8 mouse cellular contexts compared by ENCODE assay signal in the genomic region with DNA sequence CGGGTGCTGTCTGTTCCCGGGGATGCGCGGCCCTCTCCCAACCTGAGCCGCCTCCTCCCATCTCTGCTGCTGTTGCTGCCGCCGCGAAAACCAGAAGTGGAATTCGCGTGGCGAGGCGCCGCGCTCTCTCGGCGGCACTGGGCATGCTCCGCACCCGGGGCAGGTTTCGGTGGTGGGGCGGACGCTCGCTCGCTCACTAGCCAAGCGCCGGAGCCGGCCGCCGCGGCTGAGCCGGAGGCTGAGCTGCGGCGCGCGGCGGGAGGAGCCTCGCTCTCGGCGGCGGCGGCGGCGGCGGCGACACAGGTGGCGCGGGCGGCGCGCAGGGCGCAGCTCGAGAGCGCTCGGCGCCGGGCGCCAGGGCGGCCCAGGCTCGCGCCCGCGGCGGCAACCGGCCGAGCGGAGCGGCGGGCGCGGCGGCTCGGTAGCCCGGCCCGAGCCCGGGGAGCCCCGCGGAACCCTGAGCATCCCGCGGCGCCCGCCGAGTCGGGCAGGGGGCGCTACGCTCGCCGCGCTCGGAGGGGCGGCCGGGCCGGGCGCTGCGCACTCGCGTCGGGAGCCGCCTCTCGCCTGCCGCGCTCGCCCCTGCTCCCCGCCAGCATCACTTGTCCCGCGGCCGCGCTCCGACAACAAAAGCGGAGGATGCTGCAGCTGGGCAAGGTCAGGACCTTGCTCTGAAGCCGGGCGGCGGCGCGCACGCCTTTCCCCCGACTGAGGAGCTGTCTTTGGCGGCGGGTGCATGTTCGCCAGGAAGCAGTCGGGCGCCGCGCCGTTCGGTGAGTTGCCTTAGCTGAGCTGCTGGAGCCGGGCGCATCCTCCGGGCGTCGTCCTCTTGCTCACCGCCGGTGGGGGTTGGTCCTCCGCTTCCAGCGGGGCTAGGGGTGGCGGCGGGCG. TPM values are rescaled to one million over a fixed set of nuclear protein-coding genes. Genes with fewer than 3 reads are reported as not detected.
A peak's percentile ranks its signal among the peaks of the same experiment; 100 is the strongest.
DNase-seq lines count a peak whose midpoint lies in the region; ATAC-seq and TF ChIP-seq lines count a peak whose summit lies in the region.

A gene (plus strand): TSS at position 203 of the 891 bp plus-strand sequence.

- 5% methylated on average over 128 of the region's 136 CpGs for WGBS in cerebellum, adult 2 months
- under 1% methylated on average over 98 of the region's 136 CpGs for WGBS in forebrain, postnatal 0 days
- under 1% methylated on average over 119 of the region's 136 CpGs for WGBS in intestine, embryonic 16.5 days
- WGBS in small intestine, adult 2 months, result 5% methylated on average over 136 of the region's 136 CpGs

- peaks cover 4% of the 10 kb centered on the region; the same call in 1 of the 2 replicates for H3K4me1 ChIP-seq in cerebellum, adult 2 months (ENCODE audit: control insufficient read depth, insufficient read depth, low read length)
- peaks cover 3% of the 10 kb centered on the region; the same call in 1 of the 2 replicates for H3K4me1 ChIP-seq in forebrain, postnatal 0 days (ENCODE audit: insufficient read depth)
- peaks cover 2% of the 10 kb centered on the region; the same call in 1 of the 2 replicates for H3K4me1 ChIP-seq in intestine, embryonic 16.5 days (ENCODE audit: control insufficient read depth, insufficient read depth, low read length)
- H3K4me1 ChIP-seq in small intestine, adult 2 months (ENCODE audit: control insufficient read depth, insufficient read depth, insufficient read length, low read length), result 0 out of 2 replicates have a peak, but pooled peaks cover 3% of the 10 kb centered on the region

- intact Hi-C loops in left cerebral cortex, postnatal 14 days (cut with DNase I), result loop anchor here (5.0 to 10.0 kb wide), 3 partner anchors 240 to 1092 kb away; no protein-coding TSS in a partner anchor

- peak; percentile 87 for ATAC-seq in forebrain, postnatal 0 days
- ATAC-seq in intestine, embryonic 16.5 days, result peak; percentile 88
- peak; percentile 57 for ATAC-seq in megakaryocyte progenitor cell, adult 5-6 weeks (replicated peaks; ENCODE audit: poor library complexity)

- H3K4me2 ChIP-seq in forebrain, postnatal 0 days (ENCODE audit: low read depth), result peak within 1 kb of the TSS; percentile 60
- peak within 1 kb of the TSS; percentile 99 for H3K4me2 ChIP-seq in intestine, embryonic 16.5 days (ENCODE audit: low read depth, low read length)

- peak; percentile 23 to 25 for DNase-seq in adrenal gland, adult 18-20 months (ENCODE audit: low spot score in 2 of 2)
- DNase-seq in cerebellum, adult 2 months, result peak; percentile 89 to 92
- peak; percentile 91 for DNase-seq in forebrain, postnatal 0 days
- DNase-seq in left cerebral cortex, postnatal 14 days (ENCODE audit: low spot score in 2 of 2), result peak; percentile 88 to 89
- no peak for DNase-seq in MN1 (ENCODE audit: low spot score)

- peak within 1 kb of the TSS; percentile 83 for H3K27ac ChIP-seq in cerebellum, adult 2 months (ENCODE audit: insufficient read depth, low read length)
- H3K27ac ChIP-seq in forebrain, postnatal 0 days (ENCODE audit: low read depth, low read length), result peak within 1 kb of the TSS; percentile 99
- H3K27ac ChIP-seq in intestine, embryonic 16.5 days (ENCODE audit: low read length), result no peak within 1 kb of the TSS
- H3K27ac ChIP-seq in small intestine, adult 2 months (ENCODE audit: insufficient read depth, low read depth, low read length), result no peak within 1 kb of the TSS

- no peaks in the 10 kb centered on the region for H3K36me3 ChIP-seq in forebrain, postnatal 0 days (ENCODE audit: insufficient read depth)
- H3K36me3 ChIP-seq in intestine, embryonic 16.5 days (ENCODE audit: control insufficient read depth, insufficient read depth, low read length), result no peaks in the 10 kb centered on the region
- H3K36me3 ChIP-seq in small intestine, adult 2 months (ENCODE audit: control insufficient read depth, insufficient read depth, low read length), result no peaks in the 10 kb centered on the region

- H3K27me3 ChIP-seq in cerebellum, adult 2 months (ENCODE audit: control insufficient read depth, insufficient read depth, low read length), result no peaks in the 10 kb centered on the region
- no peaks in the 10 kb centered on the region for H3K27me3 ChIP-seq in forebrain, postnatal 0 days (ENCODE audit: insufficient read depth, low read length)
- H3K27me3 ChIP-seq in intestine, embryonic 16.5 days (replicated peaks; ENCODE audit: control insufficient read depth, insufficient read depth, low read length), result peaks cover 10% of the 10 kb centered on the region
- peaks cover 13% of the 10 kb centered on the region for H3K27me3 ChIP-seq in small intestine, adult 2 months (ENCODE audit: control insufficient read depth, insufficient read depth, low read length)

- no peaks in the 10 kb centered on the region for H3K9me3 ChIP-seq in forebrain, postnatal 0 days (ENCODE audit: low read length)
- no peaks in the 10 kb centered on the region for H3K9me3 ChIP-seq in intestine, embryonic 16.5 days (ENCODE audit: control insufficient read depth, low read length)

- peak; percentile 37 for TF ChIP-seq POLR2A in cerebellum, adult 2 months (IDR thresholded peaks at IDR 0.05; ENCODE audit: borderline replicate concordance, insufficient read depth, low read length)
- TF ChIP-seq POLR2A in small intestine, adult 2 months (IDR thresholded peaks at IDR 0.05; ENCODE audit: low read depth, low read length), result no peak

- peak within 1 kb of the TSS; percentile 94 for H3K9ac ChIP-seq in forebrain, postnatal 0 days
- peak within 1 kb of the TSS; percentile 58 for H3K9ac ChIP-seq in intestine, embryonic 16.5 days (ENCODE audit: low read depth, low read length)

- peak within 1 kb of the TSS; percentile 94 for H3K4me3 ChIP-seq in cerebellum, adult 2 months (replicated peaks; ENCODE audit: insufficient read depth, low read depth, low read length)
- peak within 1 kb of the TSS; percentile 85 for H3K4me3 ChIP-seq in forebrain, postnatal 0 days (ENCODE audit: low read depth, low read length)
- peak within 1 kb of the TSS; percentile 67 for H3K4me3 ChIP-seq in intestine, embryonic 16.5 days (ENCODE audit: low read length)
- H3K4me3 ChIP-seq in small intestine, adult 2 months (ENCODE audit: low read depth, low read length), result peak within 1 kb of the TSS; percentile 62

- no peak for TF ChIP-seq CTCF in cerebellum, adult 2 months (IDR thresholded peaks at IDR 0.05; ENCODE audit: borderline replicate concordance, insufficient read depth, low read depth, low read length)
- no peak for TF ChIP-seq CTCF in forebrain, postnatal 0 days (IDR thresholded peaks at IDR 0.05; ENCODE audit: low read depth)
- no peak for TF ChIP-seq CTCF in small intestine, adult 2 months (IDR thresholded peaks at IDR 0.05; ENCODE audit: extremely low read depth, insufficient read length, insufficient replicate concordance, low read depth, low read length)

RNA-seq across cellular contexts. Expression of the gene that starts here (rescaled TPM):
- total RNA-seq in adrenal gland, adult 18-20 months (2021), result 1 to 10 TPM; 2.9 to 3.1 TPM
- 87.7 and 92.0 TPM in 2 replicates for polyA plus RNA-seq in cerebellum, adult 2 months (2012; rRNA removed)
- 130 and 134 TPM in 2 replicates for total RNA-seq in forebrain, postnatal 0 days (2014; rRNA removed)
- polyA plus RNA-seq in forebrain, postnatal 0 days (2015; fragmentation: Nextera tagmentation; extraction: Ambion mirVana), result 62.1 and 73.6 TPM in 2 replicates
- 1.3 and 1.5 TPM in 2 replicates for polyA plus RNA-seq in intestine, embryonic 16.5 days (2015; fragmentation: Nextera tagmentation; extraction: Ambion mirVana)
- total RNA-seq in left cerebral cortex, postnatal 14 days (2021), result 100 to 1,000 TPM; 268 to 276 TPM
- 0.05 and 0.10 TPM in 2 replicates for total RNA-seq in megakaryocyte progenitor cell, adult 5-6 weeks (2015)
- total RNA-seq in megakaryocyte progenitor cell, adult 5-6 weeks (2017), result 0.78 TPM in 1 of 2 replicates, not detected in the other
- 1.3 and 1.9 TPM in 2 replicates for polyA plus RNA-seq in small intestine, adult 2 months (2012; rRNA removed)

Comparison
In these comparisons a context has a peak if more than half of its experiments do, and no peak if none do; other contexts are left out.
1. RNA of the gene that starts here (total RNA-seq): 268 to 276 TPM in left cerebral cortex, postnatal 14 days and 130 to 134 TPM in forebrain, postnatal 0 days; 2.9 to 3.1 TPM in adrenal gland, adult 18-20 months and 0.05 to 0.78 TPM in megakaryocyte progenitor cell, adult 5-6 weeks; every median in the first group is over 10 times any median in the second.
2. RNA of the gene that starts here (polyA plus RNA-seq): 87.7 to 92.0 TPM in cerebellum, adult 2 months and 62.1 to 73.6 TPM in forebrain, postnatal 0 days; 1.3 to 1.9 TPM in small intestine, adult 2 months and 1.3 to 1.5 TPM in intestine, embryonic 16.5 days; every median in the first group is over 10 times any median in the second.
3. Peak in ATAC-seq in megakaryocyte progenitor cell, adult 5-6 weeks; RNA of the gene not detected or under 1 TPM.
4. H3K27ac ChIP-seq: peak in cerebellum, adult 2 months (single experiment) and forebrain, postnatal 0 days (single experiment); none in intestine, embryonic 16.5 days (single experiment) and small intestine, adult 2 months (single experiment).
5. Peak in every context shown above with its lines, with median percentiles within 50 percentile points of each other: H3K4me3 ChIP-seq and ATAC-seq.